Mouse (Mus musculus): Measurements from ENCODE around the gene Mthfd1l.

The Mthfd1l gene

DNA sequence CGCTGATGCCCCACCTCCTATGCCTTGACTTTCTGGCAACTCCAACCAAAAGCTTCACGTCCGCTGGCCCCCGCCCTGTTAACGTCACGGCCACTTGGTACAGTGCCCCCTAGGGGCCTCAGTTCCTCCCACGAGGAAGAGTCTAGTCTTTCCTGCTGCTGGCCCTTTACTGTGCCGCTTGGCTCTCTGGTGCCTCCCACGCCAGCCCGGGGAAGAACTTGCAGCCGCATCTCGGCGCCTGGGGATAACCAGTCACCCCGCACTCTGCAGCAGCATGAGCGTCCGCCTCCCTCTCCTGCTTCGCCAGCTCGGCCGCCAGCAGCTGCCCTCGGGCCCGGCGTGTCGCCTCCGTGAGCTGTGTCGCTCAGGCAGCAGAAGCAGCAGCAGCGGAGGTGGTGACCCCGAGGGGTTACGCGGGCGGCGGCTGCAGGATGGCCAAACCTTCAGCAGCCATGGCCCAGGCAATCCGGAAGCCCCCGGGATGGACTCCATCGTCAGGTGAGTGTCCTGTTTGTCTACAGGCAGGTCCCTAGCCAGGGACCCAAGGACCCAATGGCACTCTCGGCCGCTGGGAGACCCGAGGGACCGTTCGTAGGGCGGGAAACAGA lies at the start of gene Mthfd1l:
Gene Mthfd1l, plus strand, starts transcription at position 138 of the 608 bp plus-strand sequence.
- peak; percentile 60 for DNase-seq (ENCODE audit: low read depth, low spot score)

GRCm38 (mm10) chr10:3928008-3928545 lies 44.8 kb upstream of the Mthfd1l start:
- DNase-seq (ENCODE audit: low read depth, low spot score): no peak

DNA sequence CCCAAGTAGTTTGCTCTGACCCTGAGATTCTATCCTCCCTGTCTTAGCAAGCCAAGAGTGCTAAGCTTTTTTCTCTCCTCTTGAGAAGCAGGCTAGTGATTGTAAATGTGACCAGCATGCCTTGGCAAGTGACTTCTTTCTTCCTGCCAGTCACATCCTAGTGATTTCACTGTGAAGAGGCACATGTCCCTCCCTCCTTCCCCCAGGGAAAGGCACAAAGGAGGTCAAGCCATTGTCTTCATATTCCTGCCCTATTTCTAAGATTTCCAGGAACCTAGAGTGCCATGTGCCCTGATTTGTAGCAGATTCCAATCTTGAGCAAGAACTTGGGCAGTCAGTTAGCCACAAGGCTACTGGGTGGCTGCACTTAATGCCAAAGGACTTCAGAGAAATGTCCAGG lies 41.1 kb upstream of the Mthfd1l start:
- DNase-seq (ENCODE audit: low read depth, low spot score): no peak

- DNase-seq (ENCODE audit: low read depth, low spot score): no peak
Measured at GRCm38 (mm10) chr10:3933311-3933940, 39.5 kb upstream of the Mthfd1l start.

DNA sequence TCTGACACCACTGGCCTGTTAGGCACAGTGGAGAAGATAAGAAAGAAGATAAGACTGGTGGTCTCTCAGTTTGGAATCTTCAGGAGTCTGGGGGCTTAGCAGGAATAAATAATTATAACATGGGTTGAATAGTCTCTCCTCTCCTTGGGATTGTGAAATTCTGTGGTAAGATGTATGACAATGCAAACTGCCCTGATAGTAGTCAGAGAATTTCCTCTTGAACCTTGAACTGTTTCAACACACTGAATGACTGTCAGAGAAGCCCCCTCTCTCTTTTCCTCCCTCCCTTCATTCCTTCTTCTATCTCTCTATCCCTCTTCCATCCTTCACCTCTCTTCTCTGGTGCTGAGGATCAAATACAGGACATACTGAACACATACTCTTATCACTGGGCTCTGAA lies 36.1 kb upstream of the Mthfd1l start:
- no peak for DNase-seq (ENCODE audit: low read depth, low spot score)

DNA sequence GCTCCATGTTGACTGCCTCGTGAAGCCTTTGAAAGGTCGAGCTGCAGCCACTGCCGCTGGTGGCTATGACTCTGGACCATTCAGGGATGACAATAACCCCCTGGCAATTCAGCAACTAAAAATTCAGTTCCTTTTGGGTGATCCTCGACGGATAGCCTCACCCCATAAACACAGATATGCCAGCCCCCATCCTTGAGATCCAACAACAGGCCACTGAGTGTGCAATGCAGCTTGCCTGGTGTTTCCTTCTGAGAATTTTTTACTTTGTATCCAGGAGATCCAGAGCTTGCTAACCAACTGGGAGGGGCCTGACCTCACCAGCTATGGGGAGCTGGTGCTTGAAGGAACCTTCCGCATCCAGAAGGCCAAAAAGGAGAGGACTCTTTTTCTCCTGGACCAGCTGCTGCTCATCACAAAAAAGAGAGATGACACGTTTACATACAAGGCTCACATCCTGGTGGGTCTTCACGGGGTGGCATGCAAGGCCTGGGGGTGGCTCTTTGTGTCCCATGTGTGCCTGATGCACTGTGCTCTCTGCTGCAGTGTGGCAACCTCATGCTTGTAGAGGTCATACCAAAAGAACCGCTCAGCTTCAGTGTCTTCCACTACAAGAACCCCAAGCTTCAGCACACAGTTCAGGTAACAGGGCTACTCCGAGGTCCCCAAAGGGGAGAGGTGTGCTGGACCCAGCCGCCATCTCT lies 32.9 kb upstream of the Mthfd1l start:
- no peak for DNase-seq (ENCODE audit: low read depth, low spot score)

GRCm38 (mm10) chr10:3940596-3940975 lies 32.3 kb upstream of the Mthfd1l start:
- no peak for DNase-seq (ENCODE audit: low read depth, low spot score)

GRCm38 (mm10) chr10:3941054-3941757 lies 31.7 kb upstream of the Mthfd1l start:
- DNase-seq (ENCODE audit: low read depth, low spot score): peak; percentile 23

GRCm38 (mm10) chr10:3942289-3942688 lies 30.6 kb upstream of the Mthfd1l start:
- DNase-seq (ENCODE audit: low read depth, low spot score): no peak

GRCm38 (mm10) chr10:3943492-3944395 lies 29.2 kb upstream of the Mthfd1l start:
- DNase-seq (ENCODE audit: low read depth, low spot score): peak; percentile 56

GRCm38 (mm10) chr10:3946871-3947270 lies 26.0 kb upstream of the Mthfd1l start:
- DNase-seq (ENCODE audit: low read depth, low spot score): no peak

GRCm38 (mm10) chr10:3947346-3947745 lies 25.6 kb upstream of the Mthfd1l start:
- no peak for DNase-seq (ENCODE audit: low read depth, low spot score)

GRCm38 (mm10) chr10:3949306-3949705 lies 23.6 kb upstream of the Mthfd1l start:
- no peak for DNase-seq (ENCODE audit: low read depth, low spot score)

DNA sequence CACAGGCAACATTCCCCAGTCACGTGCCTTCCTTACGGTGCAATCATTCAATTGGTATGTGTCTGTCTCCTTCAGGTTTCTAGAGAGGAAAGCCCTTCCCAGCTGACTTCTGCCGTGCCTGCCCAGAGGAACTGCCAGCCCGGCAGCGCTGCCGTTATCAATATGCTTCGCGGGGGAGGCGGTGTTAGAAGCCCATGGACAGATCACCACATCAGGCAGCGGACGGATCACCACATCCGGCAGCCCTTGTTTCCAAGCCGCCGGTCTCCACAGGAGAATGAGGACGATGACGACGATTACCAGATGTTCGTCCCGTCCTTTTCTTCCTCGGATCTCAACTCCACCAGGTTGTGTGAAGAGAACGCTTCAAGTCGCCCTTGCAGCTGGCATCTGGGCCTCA lies 16.4 kb upstream of the Mthfd1l start:
- no peak for DNase-seq (ENCODE audit: low read depth, low spot score)

DNA sequence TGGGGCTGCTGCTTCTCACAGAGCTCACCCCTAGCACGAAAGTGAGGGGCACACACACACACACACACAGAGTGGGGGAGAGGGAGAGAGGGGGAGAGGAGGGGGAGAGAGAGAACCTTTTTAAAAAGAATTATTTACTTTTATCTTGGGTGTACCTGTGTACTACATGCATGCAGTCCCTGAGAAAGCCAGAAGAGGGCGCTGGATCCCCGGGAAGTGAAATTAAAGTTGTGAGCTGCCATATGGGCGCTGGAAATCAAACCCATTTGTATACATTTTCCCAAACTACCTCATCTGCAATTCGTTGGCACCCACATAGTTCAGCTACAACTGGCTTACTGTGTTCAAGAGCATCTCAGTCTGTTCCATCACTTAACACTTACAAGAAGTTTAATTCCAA lies 14.3 kb upstream of the Mthfd1l start:
- no peak for DNase-seq (ENCODE audit: low read depth, low spot score)

DNA sequence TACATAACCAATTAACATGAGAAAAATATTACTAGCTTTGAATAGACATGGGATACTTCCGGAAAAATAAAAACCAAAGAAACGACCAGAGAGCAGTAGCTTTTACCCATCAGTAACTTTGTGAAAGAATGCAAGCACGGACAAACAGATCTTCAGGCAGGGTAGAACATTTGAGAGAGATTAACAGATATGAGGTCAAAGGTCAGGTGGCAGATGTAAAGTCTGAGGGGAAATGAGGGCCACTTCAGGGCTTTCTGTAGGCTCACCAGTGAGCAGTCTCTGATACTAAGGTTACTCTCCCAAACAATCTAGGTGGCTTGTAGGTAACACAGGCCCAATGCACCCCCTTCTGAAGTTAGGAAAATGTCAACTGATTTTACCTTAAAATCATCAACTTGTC lies 3.9 kb upstream of the Mthfd1l start:
- no peak for DNase-seq (ENCODE audit: low read depth, low spot score)

- DNase-seq (ENCODE audit: low read depth, low spot score): no peak
Measured at GRCm38 (mm10) chr10:3972237-3972636, 681 bp upstream of the Mthfd1l start.

GRCm38 (mm10) chr10:3973589-3974070 lies 712 bp downstream of the Mthfd1l start:
- DNase-seq (ENCODE audit: low read depth, low spot score): peak; percentile 80

DNA sequence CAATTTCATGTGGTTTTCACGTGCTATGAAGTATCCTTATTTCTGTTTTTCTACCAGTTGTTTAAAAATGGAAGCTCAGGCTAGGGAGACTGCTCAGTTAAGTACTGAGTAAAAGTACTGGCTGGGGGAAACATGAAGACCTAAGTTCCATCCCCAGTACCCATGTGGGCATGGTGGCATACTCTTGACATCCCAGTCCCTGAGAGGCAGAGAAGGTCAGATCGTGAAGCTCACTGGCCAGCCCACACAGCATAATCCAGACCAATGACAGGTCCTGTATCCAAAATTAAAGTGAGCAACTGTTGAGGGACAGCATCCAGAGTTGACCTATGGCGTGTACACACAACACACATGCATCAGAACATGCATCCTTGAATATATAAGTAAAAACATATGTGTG lies 1.5 kb downstream of the Mthfd1l start:
- DNase-seq (ENCODE audit: low read depth, low spot score): no peak

DNA sequence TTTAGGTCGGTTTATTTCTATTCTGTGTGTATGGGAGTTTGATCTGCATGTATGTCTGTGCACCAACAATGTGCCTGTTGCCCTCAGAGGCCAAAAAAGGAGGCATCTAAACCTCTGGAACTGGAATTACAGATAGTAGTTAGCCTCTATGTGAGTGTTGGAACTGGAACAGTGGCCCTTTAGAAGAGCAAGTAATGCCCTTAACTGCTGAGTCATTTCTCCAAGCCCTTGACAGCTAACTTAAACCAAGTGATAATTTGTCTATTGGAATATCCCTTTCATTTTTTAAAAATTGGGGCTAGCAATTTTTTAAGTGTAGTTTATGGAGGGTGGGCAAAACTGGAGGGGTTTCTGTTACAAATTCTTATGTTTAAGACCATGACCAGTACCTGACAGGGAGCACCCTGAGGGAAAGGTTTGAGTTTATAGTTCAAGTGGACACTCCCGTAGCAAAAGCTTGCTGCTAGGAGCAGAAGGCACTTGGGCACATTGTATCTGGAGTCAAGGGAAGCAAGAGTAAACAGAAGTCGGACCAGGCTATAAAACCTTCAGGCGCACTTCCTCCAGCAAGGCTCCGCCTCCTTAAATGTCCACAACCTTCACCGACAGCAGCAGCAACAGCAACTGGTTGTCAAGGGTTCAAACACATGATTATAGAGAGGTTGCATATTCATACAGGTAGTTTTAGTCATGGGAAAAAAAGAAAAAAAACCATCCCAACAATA lies 3.1 kb downstream of the Mthfd1l start:
- DNase-seq (ENCODE audit: low read depth, low spot score): no peak
